Mouse (Mus musculus): ENCODE measurements around the gene Gnat2.

DNA sequence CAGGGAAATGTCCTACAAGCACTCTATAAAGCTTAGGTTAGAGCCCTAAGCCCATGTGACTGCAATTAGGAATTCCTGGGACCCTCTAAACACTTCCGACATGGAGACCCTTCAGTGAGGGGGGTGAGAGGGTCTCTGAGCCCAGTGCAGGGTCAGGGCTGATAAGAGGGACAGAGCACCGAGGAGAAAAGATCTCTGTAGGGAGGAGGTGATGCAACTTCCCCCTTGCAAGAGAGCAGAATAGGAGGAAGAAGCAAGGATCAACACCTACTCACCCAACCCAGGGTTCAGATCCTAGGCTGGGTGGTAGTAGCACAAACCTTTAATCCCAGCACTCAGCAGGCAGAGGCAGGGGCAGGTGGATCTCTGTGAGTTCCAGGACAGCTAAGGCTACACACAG is 9.4 kb upstream of the Gnat2 start:
- TF ChIP-seq CTCF (IDR thresholded peaks at IDR 0.05; ENCODE audit: low read depth, low read length) = no peak
- TF ChIP-seq TAL1 (conservative IDR thresholded peaks at IDR 0.05; ENCODE audit: low read depth, low read length) = no peak
